In genomic region chr7:70365941-70366807, GRCm38 (mm10) we compare ENCODE assay signal across 8 mouse cellular contexts. TPM values are rescaled to one million over a fixed set of nuclear protein-coding genes. Genes with fewer than 3 reads are reported as not detected.
A peak's percentile ranks its signal among the peaks of the same experiment; 100 is the strongest.
DNase-seq lines count a peak whose midpoint lies in the region; ATAC-seq lines count a peak whose summit lies in the region.

Nr2f2 (minus strand) TSS chr7:70366735.

- peak within 1 kb of the TSS; percentile 77 for H3K9ac ChIP-seq in lung, embryonic 15.5 days
- peak within 1 kb of the TSS; percentile 65 for H3K9ac ChIP-seq in liver, embryonic 13.5 days

- WGBS in lung, embryonic 15.5 days, result 2% methylated on average over 16 of the region's 16 CpGs
- 1% methylated on average over 16 of the region's 16 CpGs for WGBS in heart, embryonic 10.5 days
- WGBS in liver, embryonic 13.5 days (ENCODE audit: insufficient replicate concordance), result 1% methylated on average over 16 of the region's 16 CpGs

- H3K36me3 ChIP-seq in lung, embryonic 15.5 days, result no peaks in the 10 kb centered on the region
- no peaks in the 10 kb centered on the region for H3K36me3 ChIP-seq in heart, embryonic 10.5 days
- no peaks in the 10 kb centered on the region for H3K36me3 ChIP-seq in liver, embryonic 13.5 days

- DNase-seq in lung, adult 18-20 months, result no peak
- DNase-seq in embryo, embryonic 9.5 days (ENCODE audit: extremely low spot score), result peak; percentile 64
- DNase-seq in heart, embryonic 10.5 days (ENCODE audit: low spot score), result no peak
- DNase-seq in kidney, adult 9 months, result peak; percentile 78
- no peak for DNase-seq in liver, embryonic 13.5 days
- no peak for DNase-seq in cerebellum, adult 9-10 months
- no peak for DNase-seq in T-cell, adult 2 months (ENCODE audit: low spot score)

- H3K27me3 ChIP-seq in lung, embryonic 15.5 days, result no peaks in the 10 kb centered on the region
- H3K27me3 ChIP-seq in heart, embryonic 10.5 days (ENCODE audit: insufficient read depth, poor library complexity, severe bottlenecking), result peaks cover 54% of the 10 kb centered on the region
- H3K27me3 ChIP-seq in liver, embryonic 13.5 days, result peaks cover 93% of the 10 kb centered on the region

- ATAC-seq in lung, embryonic 15.5 days (ENCODE audit: borderline replicate concordance, extremely low read depth, low FRiP score, low TSS enrichment), result no peak
- ATAC-seq in liver, embryonic 13.5 days (ENCODE audit: low read depth), result no peak

- H3K4me1 ChIP-seq in lung, embryonic 15.5 days, result peaks cover 29% of the 10 kb centered on the region
- peaks cover 24% of the 10 kb centered on the region for H3K4me1 ChIP-seq in heart, embryonic 10.5 days
- no peaks in the 10 kb centered on the region for H3K4me1 ChIP-seq in liver, embryonic 13.5 days (replicated peaks)

- peak within 1 kb of the TSS; percentile 80 for H3K4me2 ChIP-seq in lung, embryonic 15.5 days
- peak within 1 kb of the TSS; percentile 46 for H3K4me2 ChIP-seq in liver, embryonic 13.5 days

- H3K9me3 ChIP-seq in lung, embryonic 15.5 days, result no peaks in the 10 kb centered on the region
- H3K9me3 ChIP-seq in heart, embryonic 10.5 days, result no peaks in the 10 kb centered on the region
- H3K9me3 ChIP-seq in liver, embryonic 13.5 days (replicated peaks), result no peaks in the 10 kb centered on the region

- peak within 1 kb of the TSS; percentile 59 for H3K4me3 ChIP-seq in lung, embryonic 15.5 days
- H3K4me3 ChIP-seq in heart, embryonic 10.5 days, result peak within 1 kb of the TSS; percentile 62
- H3K4me3 ChIP-seq in liver, embryonic 13.5 days (replicated peaks), result peak within 1 kb of the TSS; percentile 48

- H3K27ac ChIP-seq in lung, embryonic 15.5 days, result peak within 1 kb of the TSS; percentile 97
- peak within 1 kb of the TSS; percentile 91 for H3K27ac ChIP-seq in heart, embryonic 10.5 days
- H3K27ac ChIP-seq in liver, embryonic 13.5 days, result peak within 1 kb of the TSS; percentile 76

RNA-seq across cellular contexts. Expression of gene Nr2f2, which starts in this region (rescaled TPM):
- 107 and 108 TPM in 2 replicates for polyA plus RNA-seq in lung, embryonic 15.5 days (2015; fragmentation: Nextera tagmentation; extraction: Ambion mirVana)
- polyA plus RNA-seq in heart, embryonic 10.5 days (2016; fragmentation: Nextera tagmentation; extraction: Ambion mirVana), result 16.2 and 48.0 TPM in 2 replicates
- 10.2 and 11.9 TPM in 2 replicates for polyA plus RNA-seq in liver, embryonic 13.5 days (2015; fragmentation: Nextera tagmentation; extraction: Ambion mirVana)

Comparison
In these comparisons a context has a peak if more than half of its experiments do, and no peak if none do; other contexts are left out.
1. DNase-seq: peak in embryo, embryonic 9.5 days (single experiment) and kidney, adult 9 months (single experiment); none in lung, adult 18-20 months (0 of 2), heart, embryonic 10.5 days (single experiment), liver, embryonic 13.5 days (single experiment), cerebellum, adult 9-10 months (single experiment) and T-cell, adult 2 months (single experiment).
2. Peak in every context shown above with its lines, with median percentiles within 50 percentile points of each other: H3K27ac ChIP-seq and H3K4me3 ChIP-seq.